In the genomic region with DNA sequence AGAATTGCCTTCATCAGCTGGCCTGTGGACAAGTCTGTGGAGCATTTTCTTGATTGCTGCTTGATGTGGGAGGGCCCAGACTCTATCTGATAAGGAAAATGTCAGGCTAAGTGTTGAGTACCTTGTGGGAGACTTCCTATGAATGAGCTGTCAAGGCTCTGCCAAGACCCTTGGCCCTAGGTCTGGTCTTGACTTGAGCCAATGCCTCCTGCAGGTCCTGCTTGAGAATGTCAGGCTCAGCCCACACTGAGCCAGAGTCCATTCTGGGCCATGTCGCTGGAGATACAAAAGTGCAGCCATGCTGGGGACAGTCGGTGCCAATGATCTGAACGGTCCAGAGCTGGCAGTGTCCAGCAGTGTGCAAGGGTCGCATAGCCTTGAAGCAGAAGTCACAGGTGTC, we compare ENCODE assay signal across 44 mouse cellular contexts. TPM values are rescaled to one million over a fixed set of nuclear protein-coding genes. Genes with fewer than 3 reads are reported as not detected.
"Had no signal": no experiment of that assay in that cellular context is flagged by ENCODE, and none has a peak within 500 bp of the region (broad histone marks: within the 10 kb centered on the region; RNA-seq: fewer than 3 reads in every experiment).

No protein-coding gene starts in this region.

- H3K9me3 ChIP-seq: limb, embryonic 10.5 days; limb, embryonic 12.5 days; limb, embryonic 13.5 days; limb, embryonic 15.5 days; liver, embryonic 12.5 days; liver, embryonic 13.5 days; liver, embryonic 15.5 days; lung, embryonic 15.5 days; megakaryocyte, embryonic 14.5 days; midbrain, embryonic 10.5 days; midbrain, embryonic 12.5 days; midbrain, embryonic 13.5 days; midbrain, embryonic 15.5 days; neural tube, embryonic 12.5 days; neural tube, embryonic 13.5 days had no signal

- H3K27ac ChIP-seq: limb, embryonic 10.5 days; limb, embryonic 12.5 days; limb, embryonic 13.5 days; limb, embryonic 15.5 days; liver, embryonic 12.5 days; liver, embryonic 13.5 days; liver, embryonic 14.5 days; liver, embryonic 15.5 days; lung, embryonic 15.5 days; macrophage; midbrain, embryonic 10.5 days; midbrain, embryonic 12.5 days; midbrain, embryonic 13.5 days; midbrain, embryonic 15.5 days; neural tube, embryonic 12.5 days; neural tube, embryonic 13.5 days had no signal

- H3K4me2 ChIP-seq: limb, embryonic 12.5 days; limb, embryonic 13.5 days; limb, embryonic 15.5 days; liver, embryonic 11.5 days; liver, embryonic 12.5 days; liver, embryonic 13.5 days; liver, embryonic 15.5 days; lung, embryonic 14.5 days; lung, embryonic 15.5 days; midbrain, embryonic 11.5 days; midbrain, embryonic 12.5 days; midbrain, embryonic 13.5 days; midbrain, embryonic 15.5 days; neural tube, embryonic 12.5 days; neural tube, embryonic 13.5 days had no signal

- H3K36me3 ChIP-seq: limb, embryonic 10.5 days; limb, embryonic 12.5 days; limb, embryonic 13.5 days; limb, embryonic 15.5 days; liver, embryonic 12.5 days; liver, embryonic 13.5 days; liver, embryonic 15.5 days; lung, embryonic 15.5 days; midbrain, embryonic 10.5 days; midbrain, embryonic 12.5 days; midbrain, embryonic 13.5 days; midbrain, embryonic 15.5 days; neural tube, embryonic 12.5 days; neural tube, embryonic 13.5 days had no signal

- DNase-seq: left cerebral cortex, postnatal 4 days; liver; liver, embryonic 13.5 days; liver, postnatal 0 days; lung, adult 18-20 months; lung, adult 2 months; lung, embryonic 14.5 days; lung, postnatal 10 days; lung, postnatal 14 days; lung, postnatal 36 days; lung, postnatal 4 days; midbrain, embryonic 14.5 days had no signal

- H3K4me3 ChIP-seq: limb, embryonic 10.5 days; limb, embryonic 12.5 days; limb, embryonic 13.5 days; limb, embryonic 15.5 days; liver, embryonic 12.5 days; liver, embryonic 13.5 days; liver, embryonic 15.5 days; lung, embryonic 15.5 days; megakaryocyte, embryonic 14.5 days; midbrain, embryonic 10.5 days; midbrain, embryonic 12.5 days; midbrain, embryonic 13.5 days; midbrain, embryonic 15.5 days; myocyte; neural tube, embryonic 12.5 days; neural tube, embryonic 13.5 days had no signal

- H3K9ac ChIP-seq: limb, embryonic 12.5 days; limb, embryonic 13.5 days; limb, embryonic 15.5 days; liver, embryonic 12.5 days; liver, embryonic 13.5 days; liver, embryonic 14.5 days; liver, embryonic 15.5 days; liver, postnatal 0 days; lung, embryonic 14.5 days; lung, embryonic 15.5 days; midbrain, embryonic 12.5 days; midbrain, embryonic 13.5 days; midbrain, embryonic 15.5 days; neural tube, embryonic 12.5 days; neural tube, embryonic 13.5 days had no signal

- ATAC-seq: liver, embryonic 12.5 days; liver, postnatal 0 days; lung, postnatal 0 days; midbrain, embryonic 13.5 days; midbrain, embryonic 15.5 days; midbrain, embryonic 16.5 days had no signal

- H3K4me1 ChIP-seq: midbrain, embryonic 15.5 days had no signal

- H3K27me3 ChIP-seq: midbrain, embryonic 15.5 days had no signal

RNA-seq across cellular contexts. Expression of a gene that starts 3.8 kb away (rescaled TPM):
- total RNA-seq: left cerebral cortex, postnatal 14 days; left cerebral cortex, postnatal 25 days; left cerebral cortex, postnatal 36 days; liver, adult 2 months; megakaryocyte progenitor cell, adult 5-6 weeks; megakaryocyte, adult 5-6 weeks; megakaryocyte-erythroid progenitor cell, adult 5-6 weeks; monocyte, adult 5-6 weeks had no signal
- polyA plus RNA-seq: liver, adult 2 months; liver, postnatal 0 days; lung, adult 2 months; macrophage had no signal

RNA-seq across cellular contexts. Expression of a gene that starts 6.2 kb away (rescaled TPM):
- total RNA-seq: left cerebral cortex, postnatal 14 days; left cerebral cortex, postnatal 25 days; left cerebral cortex, postnatal 36 days; left cerebral cortex, postnatal 4 days; megakaryocyte progenitor cell, adult 5-6 weeks; megakaryocyte, adult 5-6 weeks; megakaryocyte-erythroid progenitor cell, adult 5-6 weeks; midbrain, postnatal 0 days; monocyte, adult 5-6 weeks had no signal
- polyA plus RNA-seq: limb, embryonic 10.5 days; limb, embryonic 12.5 days; limb, embryonic 13.5 days; lung, embryonic 14.5 days; lung, embryonic 15.5 days; lung, postnatal 0 days; macrophage; midbrain, embryonic 10.5 days; midbrain, embryonic 11.5 days; midbrain, embryonic 12.5 days; midbrain, embryonic 13.5 days; midbrain, embryonic 14.5 days; midbrain, embryonic 15.5 days; midbrain, embryonic 16.5 days; midbrain, postnatal 0 days; neural tube, embryonic 11.5 days; neural tube, embryonic 12.5 days; neural tube, embryonic 13.5 days had no signal

RNA-seq across cellular contexts. Expression of a gene that starts 9.1 kb away (rescaled TPM):
- total RNA-seq: liver, adult 2 months; megakaryocyte progenitor cell, adult 5-6 weeks; megakaryocyte, adult 5-6 weeks; megakaryocyte-erythroid progenitor cell, adult 5-6 weeks; monocyte, adult 5-6 weeks had no signal
- polyA plus RNA-seq: liver, adult 2 months; liver, embryonic 13.5 days; liver, embryonic 14.5 days; liver, embryonic 15.5 days; liver, embryonic 16.5 days; liver, postnatal 0 days; lung, adult 2 months; macrophage; myocyte had no signal
